Mouse (Mus musculus) cortical plate, adult 2 months (tissue): ENCODE results near the gene Tmem150b.

Experiments used
- CTCF ChIP-seq: fragments of 200-500 bp; IDR thresholded peaks from 2 replicates; pipeline ENCODE4 v1.5.1; 2011; ENCODE audit warnings: mild to moderate bottlenecking, control low read depth, low read length; ENCODE audit not compliant: insufficient read depth; ENCODE audit errors: extremely low read depth
- POLR2A ChIP-seq: fragments of 200-500 bp; IDR thresholded peaks from 2 replicates; pipeline ENCODE4 v1.6.1; 2011; ENCODE audit warnings: mild to moderate bottlenecking, low read length, control low read depth; ENCODE audit not compliant: insufficient read depth; ENCODE audit errors: extremely low read depth

- TF ChIP-seq CTCF (no peak), POLR2A (no peak)
Observed at GRCm38 (mm10) chr7:4723508-4723907, 1.5 kb downstream of the Tmem150b start.
